Mouse (Mus musculus): ENCODE measurements around the gene S100a6.

Gene S100a6

DNA sequence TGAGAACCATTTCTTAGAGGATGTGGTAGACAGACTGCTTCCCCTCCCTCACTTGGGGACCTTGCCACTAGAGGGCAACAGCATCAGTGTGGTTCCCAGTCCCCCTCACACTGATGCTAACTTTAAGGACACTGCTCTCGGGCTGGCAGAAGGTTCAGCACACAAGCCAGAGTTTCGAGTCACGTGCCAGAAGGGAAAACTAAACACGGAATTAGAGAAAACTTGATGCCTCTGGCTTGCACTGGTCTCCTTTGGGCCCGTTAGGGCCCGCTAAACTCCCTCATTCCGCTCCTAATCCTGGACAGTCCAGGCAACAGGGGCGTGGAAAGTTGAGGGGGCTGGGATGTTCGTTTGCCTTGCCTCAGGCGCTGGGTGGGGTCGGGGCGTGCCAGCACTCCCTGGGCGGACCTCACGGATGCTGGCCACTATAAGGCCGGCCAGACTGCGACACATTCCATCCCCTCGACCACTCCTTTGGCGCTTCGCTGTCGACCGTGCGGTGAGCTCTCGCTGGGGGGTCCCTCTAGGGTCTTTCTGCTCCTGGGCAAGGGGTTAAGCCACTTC lies at the start of gene S100a6:
Gene S100a6, plus strand, starts transcription at position 155 of the 564 bp plus-strand sequence.
- DNase-seq: peak; percentile 38

DNA sequence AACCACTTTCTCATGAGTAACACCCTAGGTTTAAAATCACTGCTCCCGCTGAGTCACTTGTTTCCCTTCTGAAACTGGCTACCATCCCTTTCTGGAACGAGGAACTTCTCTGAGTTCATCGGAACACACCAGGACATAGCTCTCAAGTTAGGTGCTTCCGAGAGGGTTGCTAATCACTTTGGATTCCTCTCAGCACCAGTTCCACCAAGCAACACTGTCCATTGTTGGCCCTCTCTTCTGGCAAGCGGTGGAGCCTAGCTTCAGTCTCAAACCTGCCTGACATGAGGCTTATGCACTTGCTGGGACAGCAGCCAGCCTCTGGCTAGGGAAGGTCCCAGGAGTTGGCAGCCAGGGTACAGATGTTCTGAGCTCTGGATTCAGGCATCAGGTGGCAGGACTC lies 38.0 kb upstream of the S100a6 start:
- no peak for DNase-seq

DNA sequence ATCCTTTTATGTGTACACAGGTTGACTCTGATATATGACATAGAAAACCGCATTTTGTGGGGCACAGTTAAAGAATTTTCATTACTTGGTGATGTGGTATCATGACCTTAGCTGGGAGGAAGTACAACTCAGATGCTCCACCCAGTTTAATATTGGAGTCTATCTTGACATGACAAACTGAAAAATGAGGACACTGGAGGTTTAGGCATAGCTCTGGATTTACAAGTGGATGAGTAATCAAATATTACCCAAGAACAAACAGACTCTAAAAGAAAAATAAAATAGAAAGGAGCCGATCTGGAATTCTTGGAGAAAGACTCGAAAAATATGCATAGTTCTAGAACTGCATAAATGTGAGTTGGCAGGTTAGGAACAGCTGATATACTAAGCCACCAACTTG lies 37.4 kb upstream of the S100a6 start:
- no peak for DNase-seq

DNA sequence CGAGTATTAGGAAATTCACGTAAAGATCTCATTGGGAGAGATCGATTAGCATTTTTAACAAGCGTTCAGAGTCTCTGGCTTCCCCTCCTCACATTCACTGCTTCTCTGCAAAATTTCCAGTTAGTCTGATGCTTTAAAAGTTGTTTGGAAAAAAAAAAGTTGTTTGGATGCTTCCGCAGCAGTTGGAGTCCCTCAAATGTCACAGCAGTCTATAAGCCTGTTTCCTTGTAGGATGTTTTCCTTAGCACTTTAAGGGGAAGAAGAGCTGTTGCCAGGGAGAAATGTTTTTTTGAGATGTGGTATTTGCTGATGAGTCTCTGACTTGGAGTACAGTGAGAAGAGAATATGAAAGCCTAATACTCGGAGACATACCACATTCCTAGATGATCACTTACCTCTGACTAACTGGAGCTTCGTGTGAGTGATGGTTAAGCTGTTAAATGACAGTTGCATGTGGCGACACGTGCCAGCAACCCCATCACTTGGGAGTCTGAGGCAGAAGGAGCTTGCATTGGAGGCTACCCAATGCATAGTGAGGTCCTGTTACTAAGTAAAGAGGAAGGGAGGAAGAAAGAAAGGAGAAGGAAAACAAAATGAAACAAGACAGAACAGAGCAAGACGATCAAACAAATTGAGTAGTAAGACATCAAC lies 36.2 kb upstream of the S100a6 start:
- no peak for DNase-seq

DNA sequence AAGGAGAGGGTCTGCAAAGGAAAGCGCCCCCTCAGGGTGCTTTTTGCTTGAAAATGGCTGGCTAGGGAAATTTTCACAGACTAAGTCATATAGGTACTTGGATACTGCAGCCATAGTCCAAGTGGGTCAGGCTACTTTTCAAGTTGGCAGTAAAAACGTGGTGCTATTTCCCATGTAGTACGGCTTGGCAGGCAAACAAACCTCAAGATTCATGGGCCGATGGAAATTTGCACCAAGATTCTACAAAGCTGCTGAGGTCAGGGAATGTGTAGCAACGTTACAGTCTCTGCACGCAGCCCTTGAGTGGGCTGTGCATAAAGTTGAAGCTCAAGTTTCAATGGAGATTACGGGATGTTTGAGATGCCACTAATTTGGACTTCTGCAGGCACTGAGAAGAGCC lies 33.2 kb upstream of the S100a6 start:
- no peak for DNase-seq

DNA sequence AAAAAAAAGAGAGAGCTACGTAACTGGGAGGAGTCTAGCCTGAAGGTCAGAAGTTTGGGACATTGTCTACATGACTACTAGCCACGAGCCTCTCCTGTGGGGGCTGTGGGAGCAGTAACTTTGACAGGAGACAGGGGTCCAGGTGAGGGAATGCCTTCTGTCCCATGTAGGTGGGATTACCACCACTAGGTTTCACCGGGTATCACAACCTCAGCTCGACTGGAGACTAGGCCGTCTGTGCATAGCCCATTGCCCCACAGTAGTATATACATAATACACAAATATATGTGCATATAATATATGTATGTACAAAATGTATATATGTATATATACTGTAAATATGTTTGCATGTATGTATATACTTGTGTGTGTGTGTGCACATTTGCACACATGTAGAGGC lies 31.5 kb upstream of the S100a6 start:
- DNase-seq: no peak

DNA sequence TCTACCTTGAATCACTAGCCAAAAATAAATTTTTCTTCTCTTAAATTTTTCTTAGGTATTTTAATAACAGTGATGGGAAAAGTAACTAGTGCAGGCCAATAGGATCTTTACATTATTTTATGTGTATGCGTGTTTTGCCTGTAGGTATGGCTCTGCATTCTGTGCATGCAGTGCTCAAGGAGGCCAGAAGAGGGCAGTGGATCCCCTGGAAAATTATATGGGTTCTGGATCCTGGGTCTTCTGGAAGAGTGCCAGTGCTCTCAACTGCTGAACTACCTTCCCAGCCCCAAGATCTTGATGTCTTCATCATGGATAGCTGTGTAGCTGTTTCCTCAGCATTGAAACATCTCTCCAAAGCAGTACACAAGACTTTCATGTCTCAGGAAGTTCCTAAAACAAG lies 30.5 kb upstream of the S100a6 start:
- DNase-seq: peak; percentile 22

DNA sequence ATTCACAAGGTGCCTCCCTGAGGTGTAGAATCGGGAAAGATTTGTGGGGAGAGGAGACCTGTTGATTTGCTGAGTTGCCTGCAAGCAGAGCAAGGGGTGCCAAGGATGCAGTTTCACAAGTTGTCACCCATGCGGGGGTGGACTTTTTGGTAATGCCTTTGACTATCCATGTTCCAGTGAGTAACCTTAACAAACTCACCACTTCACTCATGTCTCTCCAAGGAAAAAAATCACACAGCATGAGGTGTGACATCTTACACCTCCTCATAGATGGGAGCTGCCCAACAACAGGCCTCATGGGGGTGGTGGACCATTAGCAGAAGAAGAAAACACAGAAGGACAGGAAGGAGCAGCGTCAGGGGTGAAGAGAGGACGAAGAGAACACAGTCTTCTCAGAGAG lies 30.1 kb upstream of the S100a6 start:
- DNase-seq: no peak

DNA sequence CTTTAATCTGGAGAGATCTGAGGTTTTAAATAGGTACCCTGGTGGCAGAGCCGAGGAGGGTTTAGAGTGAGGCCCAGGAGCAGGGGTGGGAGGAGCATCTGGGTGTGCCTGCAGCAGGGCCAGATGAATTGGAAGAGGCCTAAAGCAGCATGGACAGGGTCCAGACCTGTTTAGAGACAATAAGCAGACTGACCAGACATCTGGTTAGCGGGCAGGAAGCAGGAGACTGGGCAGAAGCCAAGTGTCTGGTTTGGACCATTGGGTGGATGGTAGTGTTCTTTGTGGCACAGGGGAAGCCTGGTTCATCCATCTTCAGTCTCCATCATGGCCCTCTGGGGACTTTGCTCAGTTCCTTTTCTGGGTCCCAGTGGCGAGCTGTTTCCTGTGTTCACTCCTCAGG lies 28.8 kb upstream of the S100a6 start:
- DNase-seq: no peak

DNA sequence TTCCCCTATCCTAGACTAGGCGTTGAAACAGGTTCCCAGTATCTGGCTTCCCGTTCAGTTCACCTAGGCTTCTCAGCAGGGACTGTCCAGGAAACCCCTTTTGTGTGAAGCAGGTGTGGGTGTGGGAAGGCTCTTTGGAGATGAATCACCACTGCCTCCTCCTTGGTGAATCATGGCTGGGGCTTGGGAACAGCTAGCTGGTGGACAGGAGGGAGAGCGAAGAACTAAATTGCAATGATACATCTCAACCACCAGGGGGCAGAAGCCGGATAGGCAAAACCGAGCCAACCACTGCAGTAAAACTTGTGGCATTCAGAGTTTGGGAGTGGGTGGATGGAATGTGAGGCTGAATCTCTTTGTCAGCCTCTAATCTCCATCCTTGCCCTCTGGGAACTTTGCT lies 27.1 kb upstream of the S100a6 start:
- peak; percentile 37 for DNase-seq

DNA sequence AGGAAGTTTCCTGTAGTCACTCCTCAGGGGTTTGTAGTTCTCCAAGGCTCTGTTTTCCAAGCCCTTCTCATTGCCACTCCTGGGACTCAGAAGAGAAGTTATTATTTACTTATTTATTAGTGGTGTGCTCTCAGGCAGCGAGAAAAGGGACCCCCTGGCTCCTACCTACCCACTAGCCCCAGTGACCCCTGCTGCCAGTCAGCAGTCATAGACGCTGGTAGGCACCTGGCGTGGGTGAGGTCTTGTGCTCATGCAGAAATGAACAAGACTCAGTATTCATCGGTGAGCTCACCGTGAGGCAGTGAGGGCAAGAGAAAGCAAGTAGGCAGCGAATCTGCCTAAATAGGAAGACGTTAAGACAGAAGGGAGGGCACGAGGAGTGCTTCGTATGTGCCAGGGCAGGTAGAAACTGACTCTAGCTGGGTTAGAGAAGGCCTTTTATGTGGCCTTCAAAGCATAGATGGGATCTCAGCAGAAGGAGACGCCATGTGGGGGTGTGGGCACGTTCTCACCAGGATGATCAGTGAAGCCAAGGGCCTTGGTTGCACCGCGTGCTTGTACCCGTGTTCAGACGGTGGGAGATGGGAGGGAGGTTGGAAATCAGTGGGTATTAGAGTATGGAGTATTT lies 26.6 kb upstream of the S100a6 start:
- DNase-seq: no peak

DNA sequence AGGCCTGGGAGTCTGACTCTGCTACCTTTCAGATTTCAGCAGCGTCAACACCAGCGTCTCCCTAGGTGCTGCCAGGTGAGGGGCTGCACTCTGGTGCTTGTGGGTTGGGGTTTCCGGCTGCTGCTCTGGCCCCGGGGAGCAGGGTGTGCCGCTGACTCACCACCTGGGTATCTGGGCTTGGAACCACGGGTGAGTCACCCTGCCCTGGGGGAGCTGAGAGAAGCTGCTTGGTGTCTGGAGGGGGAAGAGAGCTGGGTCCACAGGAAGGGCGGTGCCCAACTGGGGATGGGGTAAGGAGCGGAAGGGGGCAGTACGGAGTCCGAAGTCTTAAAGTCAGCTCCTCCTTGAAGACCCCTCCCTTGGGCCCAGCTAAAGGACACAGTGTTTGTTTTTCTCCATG lies 25.8 kb upstream of the S100a6 start:
- no peak for DNase-seq

DNA sequence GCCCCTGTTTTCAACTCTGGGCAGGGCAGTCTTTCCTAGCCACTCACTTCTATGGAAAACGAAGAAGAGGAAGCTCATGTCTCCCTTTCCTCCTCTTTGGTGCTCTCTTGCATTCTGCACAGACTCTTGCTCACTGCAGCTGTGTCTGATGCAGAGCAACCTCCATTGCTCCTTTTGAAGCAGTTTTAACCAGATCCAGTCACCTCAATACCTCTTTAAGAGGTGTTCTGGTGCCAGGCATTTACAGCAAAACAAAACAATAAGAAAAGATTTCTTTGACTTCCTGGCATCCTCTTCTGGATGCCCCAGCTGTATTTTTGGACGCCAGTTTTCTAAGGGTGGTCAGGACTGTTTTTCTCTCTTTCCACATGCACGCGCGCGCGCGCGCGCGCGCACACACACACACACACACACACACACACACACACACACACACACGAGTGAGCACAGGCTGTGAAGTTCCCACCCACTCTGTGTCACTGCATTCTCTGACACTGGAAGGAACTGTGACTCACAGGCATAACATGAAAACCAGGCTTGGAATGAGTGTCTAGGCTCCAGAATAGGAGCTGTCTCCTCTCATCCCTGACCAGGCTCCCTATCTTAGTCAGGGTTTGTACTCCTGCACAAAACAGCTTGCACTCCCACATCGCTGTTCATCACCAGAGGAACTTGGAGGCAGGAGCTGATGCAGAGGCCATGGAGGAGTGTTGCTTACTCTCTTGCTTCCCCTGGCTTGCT lies 25.2 kb upstream of the S100a6 start:
- DNase-seq: no peak

DNA sequence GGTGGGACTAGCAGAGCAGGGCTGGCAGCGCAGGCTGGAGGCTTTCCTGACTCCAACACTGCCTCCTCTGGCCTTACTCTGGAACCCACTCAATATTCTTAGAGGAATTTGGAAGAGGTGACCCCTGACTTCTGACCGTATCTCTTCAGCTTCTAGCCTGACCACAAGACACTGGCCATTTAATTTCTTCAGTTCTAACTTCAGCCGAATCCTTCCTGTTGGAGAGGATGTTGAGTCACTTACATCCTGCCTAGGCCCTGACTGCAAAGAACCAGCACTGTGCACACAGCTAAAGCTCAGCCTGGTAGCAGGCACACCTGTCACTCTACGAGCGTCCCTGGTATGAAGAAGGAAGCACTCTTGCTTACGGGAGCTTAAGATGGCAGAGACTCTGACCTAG lies 23.3 kb upstream of the S100a6 start:
- DNase-seq: no peak

DNA sequence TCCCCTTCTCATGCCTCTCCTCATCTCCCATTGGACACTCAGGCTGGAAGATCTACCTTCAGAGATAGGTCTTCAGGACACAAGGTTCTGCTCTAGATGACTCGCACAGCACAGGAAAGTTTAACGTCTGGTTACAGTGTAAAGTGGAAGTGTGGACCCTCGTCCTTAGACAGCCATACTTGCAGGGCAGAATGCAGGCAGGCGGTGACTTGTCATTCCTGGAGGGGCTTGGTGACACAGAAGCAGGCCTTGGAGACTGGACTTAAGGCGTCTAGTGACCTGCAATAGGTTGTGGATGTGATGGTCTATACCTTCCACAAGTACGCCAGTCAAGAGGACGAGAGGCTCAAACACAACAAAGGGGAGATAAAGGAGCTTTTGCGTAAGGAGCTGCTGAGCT lies 22.7 kb upstream of the S100a6 start, which contains the start of gene S100a2:
Gene S100a2, plus strand, starts transcription at position 301 of the 400 bp plus-strand sequence.
- DNase-seq: no peak

DNA sequence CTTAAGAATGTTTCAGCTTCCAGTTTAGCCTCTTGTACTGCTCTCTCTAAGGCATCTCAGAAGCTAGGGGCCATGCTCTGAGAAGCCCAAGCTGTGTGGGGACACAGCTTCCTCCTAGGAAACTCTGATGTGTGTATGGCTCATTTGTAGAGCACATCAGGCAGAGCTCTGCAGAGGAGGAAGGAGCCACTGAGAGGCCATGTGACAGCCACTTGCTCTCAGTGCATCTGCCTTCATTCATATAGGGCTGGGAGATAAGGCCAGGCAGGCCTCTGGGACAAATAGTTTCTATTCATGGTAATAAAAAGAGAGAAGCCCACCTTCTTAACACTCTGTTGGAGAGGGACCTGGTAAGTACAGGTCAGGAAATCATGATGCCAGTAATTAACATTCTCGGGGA lies 18.2 kb upstream of the S100a6 start:
- DNase-seq: no peak

DNA sequence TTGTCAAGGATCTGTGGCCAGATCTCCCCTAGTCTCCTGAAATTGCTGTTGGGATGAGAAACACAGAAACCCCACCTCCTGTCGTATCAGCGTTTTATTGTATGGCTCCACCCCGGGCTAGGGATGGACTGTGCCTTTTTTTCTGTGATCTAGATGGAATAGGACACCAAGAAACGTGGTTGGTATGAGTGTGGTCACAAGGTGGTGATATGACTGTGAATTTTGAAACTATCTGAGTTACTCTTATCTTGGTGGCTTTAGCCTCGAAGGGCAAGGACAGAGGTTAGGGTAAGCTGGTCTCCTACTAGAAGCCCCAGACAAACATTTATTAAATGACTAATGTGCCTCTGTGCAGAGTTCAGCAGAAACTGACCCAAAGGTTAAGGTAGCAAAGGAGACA lies 17.1 kb upstream of the S100a6 start:
- no peak for DNase-seq

DNA sequence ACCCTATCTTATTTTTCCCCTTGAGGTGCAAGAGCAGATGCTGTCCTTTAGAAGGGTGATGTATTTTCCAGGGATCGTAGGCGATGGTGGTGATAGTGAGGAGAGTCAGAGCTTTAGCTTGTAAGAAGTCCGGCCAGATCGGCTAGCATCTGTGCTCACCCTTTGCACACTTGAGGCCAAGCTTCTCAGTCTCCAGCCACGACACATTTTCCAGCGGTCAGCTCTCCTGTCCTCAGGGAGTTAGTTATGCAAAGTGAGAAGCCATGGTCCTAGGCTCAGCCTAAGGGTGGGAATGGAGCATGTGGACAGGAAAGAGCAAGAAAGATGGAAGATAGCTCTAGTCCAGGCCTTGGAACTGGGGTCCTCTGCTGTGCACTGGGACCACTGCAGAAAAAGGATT lies 15.9 kb upstream of the S100a6 start:
- DNase-seq: no peak

DNA sequence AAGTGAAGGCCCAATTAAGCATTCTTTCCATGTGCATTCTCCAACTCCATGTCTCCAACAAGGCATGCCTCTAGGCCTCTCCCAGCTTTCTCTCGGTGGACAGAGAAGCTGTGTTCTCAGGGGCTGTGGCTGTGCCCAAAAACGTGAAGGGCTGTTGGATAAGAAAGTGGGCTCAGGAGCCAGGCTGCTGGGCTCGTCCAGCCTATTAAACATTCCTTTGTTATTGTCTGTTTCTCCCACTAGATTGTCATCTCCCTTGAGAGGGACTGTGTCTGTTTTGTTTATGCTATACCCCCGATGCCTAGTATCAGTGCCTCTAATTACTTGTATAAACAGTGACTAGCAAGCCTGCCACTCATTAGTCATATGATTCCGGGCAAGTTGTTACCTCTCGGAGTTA lies 14.9 kb upstream of the S100a6 start:
- DNase-seq: no peak

DNA sequence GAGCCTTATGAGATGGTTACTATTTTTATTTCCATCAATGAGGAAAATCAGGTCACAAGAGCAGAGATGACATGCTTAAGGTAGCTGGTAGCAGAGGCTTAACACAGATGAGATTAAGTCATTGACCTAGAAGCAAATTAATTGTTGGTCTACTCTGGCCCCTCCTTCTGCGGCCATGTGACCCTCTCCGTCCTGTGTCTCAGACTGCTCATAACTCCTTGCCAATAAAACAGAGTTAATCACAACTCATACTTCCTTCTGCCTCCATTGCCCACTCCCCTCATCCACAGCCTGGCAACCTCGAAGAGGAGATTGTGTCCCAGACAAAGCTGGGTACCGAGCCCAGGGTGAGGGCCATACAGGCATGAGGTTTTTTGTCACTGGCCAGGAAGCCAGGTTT lies 14.5 kb upstream of the S100a6 start:
- DNase-seq: no peak

DNA sequence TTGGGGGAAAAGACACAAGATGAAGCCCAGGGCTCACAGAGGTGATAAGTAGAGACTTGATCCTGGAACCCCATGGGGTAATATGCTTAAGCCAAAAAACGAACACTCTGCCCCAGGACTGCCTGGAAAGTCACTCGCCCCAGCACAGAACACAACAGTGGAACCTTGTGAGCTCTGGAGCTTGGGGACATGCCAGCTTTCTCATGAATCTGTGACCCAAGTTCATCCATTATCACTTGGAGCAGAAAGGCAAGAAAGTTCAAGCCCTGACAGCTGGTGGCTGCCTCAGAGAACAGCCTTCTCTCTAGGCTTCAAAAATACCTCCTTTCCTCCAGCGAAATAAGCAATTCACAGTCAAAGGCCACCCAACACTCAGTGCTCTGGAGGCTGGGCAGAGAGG lies 13.3 kb upstream of the S100a6 start:
- DNase-seq: no peak

DNA sequence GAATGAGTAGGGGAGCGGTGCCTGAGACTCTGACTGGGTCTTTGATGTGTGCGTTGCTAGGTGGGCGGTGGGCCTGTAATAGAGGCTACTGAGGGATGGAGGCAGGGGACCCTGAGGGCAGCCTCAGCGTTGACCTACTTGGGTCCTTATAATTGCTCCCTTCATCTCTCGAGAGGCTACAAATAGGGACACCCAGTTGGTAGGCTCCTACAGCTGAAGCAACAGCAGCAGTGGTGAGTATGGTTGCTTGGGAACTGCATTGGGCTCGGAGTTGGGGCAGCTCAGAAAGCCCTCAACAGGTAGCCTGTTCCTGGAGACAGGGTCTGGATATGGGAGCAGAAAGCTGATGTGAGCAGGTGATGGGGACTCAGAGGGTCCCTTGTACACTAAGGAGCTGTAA lies 12.6 kb upstream of the S100a6 start:
- no peak for DNase-seq

DNA sequence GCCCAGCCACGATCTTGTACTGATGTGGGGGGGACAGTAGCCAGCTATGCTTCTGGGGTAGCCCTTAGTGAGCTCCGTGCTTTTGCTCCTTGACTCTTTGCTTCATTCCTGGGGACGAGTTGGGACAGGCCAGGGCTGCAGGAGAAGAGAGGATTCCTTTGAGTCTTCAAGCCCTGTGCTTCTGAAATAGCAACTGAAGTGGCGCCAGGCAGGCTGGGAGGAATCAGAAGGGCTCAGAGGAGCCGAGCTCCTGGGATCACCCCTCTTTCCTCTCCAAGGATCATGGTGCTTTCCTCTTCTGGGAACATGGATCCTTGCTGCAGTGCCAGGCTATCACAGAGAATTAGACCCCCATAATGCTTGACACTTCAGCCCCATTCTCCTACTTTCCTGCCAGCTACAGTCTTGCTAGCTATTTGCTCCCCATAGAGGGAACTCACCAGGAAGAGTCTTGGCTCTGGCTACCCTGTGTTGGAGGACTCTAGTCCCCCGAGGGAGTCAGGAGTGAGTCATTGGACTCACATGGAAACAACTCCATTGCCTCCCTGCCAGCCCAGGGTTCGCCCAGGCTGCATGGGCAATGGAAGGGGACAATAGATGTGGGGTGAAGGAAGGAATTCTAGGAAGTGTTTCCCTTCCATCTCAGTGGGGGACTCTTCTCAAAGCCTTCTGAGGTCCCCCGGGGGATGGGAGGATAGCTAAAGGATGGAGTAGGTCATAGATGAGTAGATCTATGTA lies 12.1 kb upstream of the S100a6 start:
- no peak for DNase-seq

All from right cerebral cortex, postnatal 4 days (tissue).